Mouse (Mus musculus) embryonic facial prominence, embryonic 14.5 days (tissue): ENCODE measurements at regions not wholly inside any gene's neighbourhood (a gene's known extent, or its start where the extent isn't known, plus 50 kb on each side); places are given as distances from the start of the nearest gene placed in this dataset.

Experiments
- ATAC-seq: fragments of 200-750 bp; cut with Nextera tagmentation; 2 replicates; pipeline ENCODE4 v1.8.0; 2017; ENCODE audit warnings: low read depth, moderate number of reproducible peaks, moderate TSS enrichment
- DNase-seq: peaks from one replicate; pipeline ENCODE4 v3.0.0-alpha.2; 2015; ENCODE audit warnings: low spot score
- H3K27ac ChIP-seq: fragments of 300-500 bp; sonication (generic); replicated peaks from 2 replicates; pipeline ENCODE4 v1.5.1; 2014; ENCODE audit warnings: low read depth, mild to moderate bottlenecking, low read length, moderate library complexity
- H3K27me3 ChIP-seq: fragments of 300-500 bp; sonication (generic); replicated peaks from 2 replicates; pipeline ENCODE4 v1.6.1; 2014; ENCODE audit warnings: low read length; ENCODE audit not compliant: control insufficient read depth, insufficient read depth
- H3K36me3 ChIP-seq: fragments of 300-500 bp; sonication (generic); 2 replicates; pipeline ENCODE4 v1.6.1; 2014; ENCODE audit warnings: low read length, mixed read lengths; ENCODE audit not compliant: control insufficient read depth, insufficient read depth
- H3K4me1 ChIP-seq: fragments of 300-500 bp; sonication (generic); 2 replicates; pipeline ENCODE4 v1.6.1; 2014; ENCODE audit warnings: antibody characterized with exemption, low read length; ENCODE audit not compliant: control insufficient read depth, insufficient read depth
- H3K4me2 ChIP-seq: fragments of 300-500 bp; sonication (generic); 2 replicates; pipeline ENCODE4 v1.6.1; 2014; ENCODE audit warnings: low read depth, mild to moderate bottlenecking, low read length, moderate library complexity, mixed read lengths
- H3K4me3 ChIP-seq: fragments of 300-500 bp; sonication (generic); 2 replicates; pipeline ENCODE4 v1.5.1; 2014; ENCODE audit warnings: low read depth, mild to moderate bottlenecking, low read length
- H3K9ac ChIP-seq: fragments of 300-500 bp; sonication (generic); 2 replicates; pipeline ENCODE4 v1.6.1; 2014; ENCODE audit warnings: low read depth, mild to moderate bottlenecking, low read length, moderate library complexity, mixed read lengths
- H3K9me3 ChIP-seq: fragments of 300-500 bp; sonication (generic); 2 replicates; pipeline ENCODE4 v1.6.1; 2016; ENCODE audit warnings: low read length; ENCODE audit not compliant: control insufficient read depth
- WGBS: fragments of 180-500 bp; shearing (Covaris S2); extraction: QIAGEN DNeasy Blood & Tissue Kit; methylation state at CpG from one replicate; pipeline ENCODE4 v1.1.7; 2014; 5-methylcytosine and 5-hydroxymethylcytosine counted together

- Histone ChIP-seq H3K27me3 (no peaks in the 10 kb centered on the region), H3K4me3 (no peak overlapping the region), H3K4me2 (no peak overlapping the region), H3K9ac (no peak overlapping the region), H3K4me1 (no peaks in the 10 kb centered on the region), H3K27ac (no peak overlapping the region), H3K9me3 (no peaks in the 10 kb centered on the region), H3K36me3 (no peaks in the 10 kb centered on the region)
- no peak for DNase-seq
- 75% methylated on average over 7 of the region's 7 CpGs for WGBS
- no peak for ATAC-seq
These were observed 317.5 kb upstream of the 3110018I06Rik start for GRCm38 (mm10) chr12:107170926-107171325.

GRCm38 (mm10) chr12:107171676-107172075 is 316.8 kb upstream of the 3110018I06Rik start:
- DNase-seq, result no peak
- H3K36me3 ChIP-seq, result no peaks in the 10 kb centered on the region
- no peak overlapping the region for H3K4me2 ChIP-seq
- no peak overlapping the region for H3K27ac ChIP-seq
- H3K9me3 ChIP-seq, result no peaks in the 10 kb centered on the region
- H3K4me3 ChIP-seq, result no peak overlapping the region
- 86% methylated on average over 15 of the region's 15 CpGs for WGBS
- H3K4me1 ChIP-seq, result no peaks in the 10 kb centered on the region
- H3K9ac ChIP-seq, result no peak overlapping the region
- no peak for ATAC-seq
- H3K27me3 ChIP-seq, result no peaks in the 10 kb centered on the region

- ATAC-seq (no peak), DNase-seq (no peak)
- H3K9me3 ChIP-seq, result no peaks in the 10 kb centered on the region
- H3K27ac ChIP-seq, result no peak overlapping the region
- no peak overlapping the region for H3K9ac ChIP-seq
- H3K4me3 ChIP-seq, result no peak overlapping the region
- H3K27me3 ChIP-seq, result no peaks in the 10 kb centered on the region
- WGBS, result 66% methylated on average over 6 of the region's 6 CpGs
- no peak overlapping the region for H3K4me2 ChIP-seq
- no peaks in the 10 kb centered on the region for H3K36me3 ChIP-seq
- H3K4me1 ChIP-seq, result no peaks in the 10 kb centered on the region
These were observed 309.8 kb upstream of the 3110018I06Rik start for GRCm38 (mm10) chr12:107178676-107179075.

- Histone ChIP-seq H3K27me3 (no peaks in the 10 kb centered on the region), H3K4me2 (no peak overlapping the region)
- 98% methylated on average over 3 of the region's 3 CpGs for WGBS
These were observed 307.9 kb upstream of the 3110018I06Rik start for GRCm38 (mm10) chr12:107180501-107180900.

GRCm38 (mm10) chr12:107181291-107181690 is 307.1 kb upstream of the 3110018I06Rik start:
- 55% methylated on average over 9 of the region's 9 CpGs for WGBS
- H3K9me3 ChIP-seq, result no peaks in the 10 kb centered on the region
- no peaks in the 10 kb centered on the region for H3K27me3 ChIP-seq
- H3K4me1 ChIP-seq, result 0 out of 2 replicates have a peak, but pooled peaks cover 6% of the 10 kb centered on the region
- no peak overlapping the region for H3K4me3 ChIP-seq
- no peak overlapping the region for H3K9ac ChIP-seq
- ATAC-seq (no peak), DNase-seq (peak; percentile 27)
- H3K27ac ChIP-seq, result no peak overlapping the region
- H3K36me3 ChIP-seq, result no peaks in the 10 kb centered on the region
- no peak overlapping the region for H3K4me2 ChIP-seq

More at GRCm38 (mm10) chr12:107180501-107180900, 307.9 kb upstream of the 3110018I06Rik start:
- Histone ChIP-seq H3K4me1 (0 out of 2 replicates have a peak, but pooled peaks cover 6% of the 10 kb centered on the region), H3K4me3 (no peak overlapping the region), H3K9me3 (no peaks in the 10 kb centered on the region), H3K36me3 (no peaks in the 10 kb centered on the region), H3K27ac (no peak overlapping the region), H3K9ac (no peak overlapping the region)
- no peak for DNase-seq
- no peak for ATAC-seq

- Histone ChIP-seq H3K27me3 (no peaks in the 10 kb centered on the region), H3K27ac (no peak overlapping the region), H3K36me3 (no peaks in the 10 kb centered on the region), H3K4me1 (0 out of 2 replicates have a peak, but pooled peaks cover 6% of the 10 kb centered on the region), H3K4me2 (no peak overlapping the region), H3K9ac (no peak overlapping the region), H3K9me3 (no peaks in the 10 kb centered on the region), H3K4me3 (no peak overlapping the region)
- no peak for DNase-seq
- no peak for ATAC-seq
- 91% methylated on average over 18 of the region's 18 CpGs for WGBS
These were observed 306.3 kb upstream of the 3110018I06Rik start for GRCm38 (mm10) chr12:107182091-107182655.

GRCm38 (mm10) chr12:107183283-107183682 is 305.1 kb upstream of the 3110018I06Rik start:
- 0 out of 2 replicates have a peak, but pooled peaks cover 6% of the 10 kb centered on the region for H3K4me1 ChIP-seq
- ATAC-seq, result no peak
- WGBS, result 48% methylated on average over 9 of the region's 9 CpGs
- H3K4me3 ChIP-seq, result no peak overlapping the region
- DNase-seq, result peak; percentile 19
- H3K27me3 ChIP-seq, result no peaks in the 10 kb centered on the region
- H3K27ac ChIP-seq, result no peak overlapping the region
- H3K9me3 ChIP-seq, result no peaks in the 10 kb centered on the region
- no peak overlapping the region for H3K9ac ChIP-seq
- H3K4me2 ChIP-seq, result peak overlapping the region; percentile 28; the same call in 1 of the 2 replicates
- no peaks in the 10 kb centered on the region for H3K36me3 ChIP-seq

GRCm38 (mm10) chr12:107184426-107184825 is 304.0 kb upstream of the 3110018I06Rik start:
- no peak overlapping the region for H3K27ac ChIP-seq
- H3K4me1 ChIP-seq, result 0 out of 2 replicates have a peak, but pooled peaks cover 6% of the 10 kb centered on the region
- H3K36me3 ChIP-seq, result no peaks in the 10 kb centered on the region
- no peaks in the 10 kb centered on the region for H3K9me3 ChIP-seq
- H3K4me3 ChIP-seq, result no peak overlapping the region
- no peak overlapping the region for H3K9ac ChIP-seq
- WGBS, result 49% methylated on average over 3 of the region's 3 CpGs
- DNase-seq, result peak; percentile 45
- H3K4me2 ChIP-seq, result no peak overlapping the region
- ATAC-seq, result no peak
- H3K27me3 ChIP-seq, result no peaks in the 10 kb centered on the region

GRCm38 (mm10) chr12:107186361-107186760 is 302.1 kb upstream of the 3110018I06Rik start:
- DNase-seq (no peak), ATAC-seq (no peak)
- H3K36me3 ChIP-seq, result no peaks in the 10 kb centered on the region
- 74% methylated on average over 6 of the region's 6 CpGs for WGBS
- no peak overlapping the region for H3K27ac ChIP-seq
- no peak overlapping the region for H3K4me3 ChIP-seq
- no peaks in the 10 kb centered on the region for H3K27me3 ChIP-seq
- H3K9ac ChIP-seq, result no peak overlapping the region
- no peak overlapping the region for H3K4me2 ChIP-seq
- no peaks in the 10 kb centered on the region for H3K9me3 ChIP-seq
- H3K4me1 ChIP-seq, result 0 out of 2 replicates have a peak, but pooled peaks cover 6% of the 10 kb centered on the region
